Mouse (Mus musculus) erythroblast, embryonic 14.5 days (primary cell): ENCODE measurements around the gene Yap1. TPM values are rescaled to one million over a fixed set of nuclear protein-coding genes. Genes with fewer than 3 reads are reported as not detected.

Source experiments
- H3K27me3 ChIP-seq: 2 replicates; pipeline ENCODE4 v1.6.1; 2012; ENCODE audit warnings: inconsistent platforms; ENCODE audit not compliant: control insufficient read depth
- H3K36me3 ChIP-seq: 2 replicates; pipeline ENCODE4 v1.6.1; 2012; ENCODE audit warnings: mild to moderate bottlenecking, inconsistent platforms; ENCODE audit not compliant: control insufficient read depth
- H3K4me1 ChIP-seq: 2 replicates; pipeline ENCODE4 v1.6.1; 2012; ENCODE audit warnings: inconsistent platforms; ENCODE audit not compliant: control insufficient read depth
- H3K4me3 ChIP-seq: replicated peaks from 2 replicates; pipeline ENCODE3; 2012; ENCODE audit warnings: moderate library complexity, mild to moderate bottlenecking, inconsistent platforms
- H3K9me3 ChIP-seq: 2 replicates; pipeline ENCODE4 v1.6.1; 2012; ENCODE audit warnings: low read length, inconsistent platforms, mixed read lengths; ENCODE audit not compliant: control insufficient read depth
- GATA1 ChIP-seq: IDR thresholded peaks from 2 replicates; pipeline ENCODE4 v1.6.1; 2012; ENCODE audit warnings: low read length, inconsistent platforms, mixed read lengths
- TAL1 ChIP-seq: IDR thresholded peaks from 3 replicates; pipeline ENCODE4 v1.6.1; 2012; ENCODE audit warnings: low read length, inconsistent platforms, mixed read lengths
- polyA plus RNA-seq: library from polyadenylated mRNA; stranded (reverse); fragments of >175 nt; gene quantifications from 2 replicates; pipeline ENCODE4 v1.2.3, GENCODE M21; 2012

The Yap1 gene
- polyA plus RNA-seq, 1 experiment, result not detected

DNA sequence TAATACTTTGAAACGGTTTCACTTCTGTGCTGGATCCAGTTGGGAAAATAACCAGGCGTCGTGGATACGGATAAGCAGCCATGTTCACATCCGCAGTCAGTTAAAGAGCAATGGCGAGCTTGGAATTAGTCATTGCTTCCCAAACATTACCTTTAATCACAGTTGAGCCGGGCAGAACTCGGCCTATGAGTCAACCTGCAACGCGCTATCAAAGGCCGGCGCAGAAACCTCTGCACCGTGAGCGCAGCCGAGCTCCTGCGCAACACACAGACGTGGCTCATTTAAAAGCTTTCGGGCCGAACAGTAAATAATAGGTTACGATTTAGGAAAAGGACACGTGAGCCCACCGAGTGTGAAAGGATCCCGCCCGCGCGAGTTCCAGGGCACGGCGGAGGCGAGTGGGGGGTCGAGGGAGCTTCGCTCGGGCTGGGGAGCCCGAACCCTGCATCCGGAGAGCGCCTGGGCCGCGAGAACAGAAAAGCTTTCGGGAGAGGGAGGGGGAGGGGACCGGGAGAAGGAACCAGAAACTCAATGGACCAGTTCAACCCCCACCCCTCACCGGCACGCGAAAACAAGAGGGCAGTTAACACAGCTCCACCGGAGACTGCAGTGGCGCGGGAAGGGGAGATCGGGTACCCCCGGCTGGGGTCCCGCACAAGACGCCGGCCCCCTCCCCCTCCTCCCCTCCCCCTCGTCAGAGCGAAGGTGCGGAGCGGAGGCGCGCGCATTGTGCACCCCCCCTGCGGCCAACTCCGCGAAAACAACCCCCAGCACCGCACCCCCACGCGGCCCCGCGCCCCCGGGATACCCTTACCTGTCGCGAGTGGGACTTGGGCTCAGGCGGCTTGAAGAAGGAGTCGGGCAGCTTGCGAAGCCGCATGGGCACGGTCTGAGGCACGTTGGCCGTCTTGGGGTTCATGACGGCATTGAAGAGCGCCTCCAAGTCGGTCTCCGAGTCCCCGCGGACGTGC, 810 bp downstream of the Yap1 start:
- TF ChIP-seq TAL1 (no peak), GATA1 (no peak)
- H3K36me3 ChIP-seq, result no peaks in the 10 kb centered on the region
- 0 out of 2 replicates have a peak, but pooled peaks cover 1% of the 10 kb centered on the region for H3K4me1 ChIP-seq
- H3K27me3 ChIP-seq, result peaks cover 80% of the 10 kb centered on the region
- peak overlapping the region; percentile 56 for H3K4me3 ChIP-seq
- no peaks in the 10 kb centered on the region; the same call in 1 of the 2 replicates for H3K9me3 ChIP-seq

- Histone ChIP-seq H3K27me3 (peaks cover 77% of the 10 kb centered on the region), H3K4me3 (peak overlapping the region; percentile 56), H3K36me3 (no peaks in the 10 kb centered on the region), H3K4me1 (0 out of 2 replicates have a peak, but pooled peaks cover 1% of the 10 kb centered on the region), H3K9me3 (no peaks in the 10 kb centered on the region; the same call in 1 of the 2 replicates)
- TF ChIP-seq TAL1, result no peak
- no peak for TF ChIP-seq GATA1
Observed at GRCm38 (mm10) chr9:8002806-8003205, 1.6 kb downstream of the Yap1 start.

GRCm38 (mm10) chr9:8001352-8001751, 3.0 kb downstream of the Yap1 start:
- TF ChIP-seq TAL1 (no peak), GATA1 (no peak)
- Histone ChIP-seq H3K36me3 (no peaks in the 10 kb centered on the region), H3K4me3 (no peak overlapping the region), H3K4me1 (0 out of 2 replicates have a peak, but pooled peaks cover 1% of the 10 kb centered on the region), H3K27me3 (peaks cover 65% of the 10 kb centered on the region), H3K9me3 (no peaks in the 10 kb centered on the region; the same call in 1 of the 2 replicates)

DNA sequence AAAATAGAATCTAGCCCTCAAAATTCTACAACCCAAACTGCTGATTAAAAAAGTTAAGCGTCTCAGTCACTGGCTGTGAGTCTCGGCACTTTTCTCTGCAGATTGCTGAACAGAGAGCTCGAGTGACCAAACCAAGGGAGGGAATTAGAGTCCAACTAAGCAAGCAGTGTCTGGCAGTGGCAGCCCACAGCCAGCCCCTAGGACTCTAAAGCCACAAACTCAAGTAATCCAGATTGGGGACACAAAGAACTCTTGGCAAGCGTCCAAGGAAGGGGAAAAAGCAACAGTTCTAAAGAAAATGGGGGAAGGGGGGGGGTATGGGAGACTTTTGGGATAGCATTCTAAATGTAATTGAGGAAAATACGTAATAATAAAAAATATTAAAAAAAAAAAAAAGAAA, 10.1 kb downstream of the Yap1 start:
- Histone ChIP-seq H3K4me3 (no peak overlapping the region), H3K27me3 (peaks cover 3% of the 10 kb centered on the region; the same call in 1 of the 2 replicates), H3K4me1 (no peaks in the 10 kb centered on the region), H3K36me3 (no peaks in the 10 kb centered on the region), H3K9me3 (no peaks in the 10 kb centered on the region)
- no peak for TF ChIP-seq GATA1
- TF ChIP-seq TAL1, result no peak

DNA sequence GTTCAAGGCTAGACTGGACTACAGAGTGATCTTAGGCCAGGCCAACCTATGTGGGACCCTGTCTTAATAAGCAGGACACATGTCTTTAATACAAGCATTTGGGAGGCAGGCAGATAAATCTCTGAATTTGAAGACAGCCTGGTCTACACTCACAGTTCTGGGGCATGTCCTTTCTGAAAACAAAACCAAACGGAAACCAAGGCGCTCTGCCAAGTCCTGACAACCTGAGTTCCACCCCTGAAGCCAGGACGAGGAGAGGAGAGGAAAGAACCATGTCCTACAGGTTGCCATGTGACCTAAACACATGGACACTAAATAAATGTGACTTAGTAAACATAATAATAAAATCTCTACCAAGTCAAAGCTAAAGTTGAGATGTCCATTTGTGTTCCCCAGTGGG, 11.7 kb downstream of the Yap1 start:
- TF ChIP-seq TAL1, result no peak
- no peak for TF ChIP-seq GATA1

GRCm38 (mm10) chr9:7990897-7991296, 13.5 kb downstream of the Yap1 start:
- no peak overlapping the region for H3K4me3 ChIP-seq
- TF ChIP-seq GATA1 (no peak), TAL1 (no peak)
- H3K27me3 ChIP-seq, result peaks cover 5% of the 10 kb centered on the region; the same call in 1 of the 2 replicates
- H3K9me3 ChIP-seq, result no peaks in the 10 kb centered on the region
- H3K4me1 ChIP-seq, result no peaks in the 10 kb centered on the region
- no peaks in the 10 kb centered on the region for H3K36me3 ChIP-seq

More for the DNA sequence above, 11.7 kb downstream of the Yap1 start:
- Histone ChIP-seq H3K4me1 (no peaks in the 10 kb centered on the region), H3K36me3 (no peaks in the 10 kb centered on the region), H3K27me3 (peaks cover 3% of the 10 kb centered on the region; the same call in 1 of the 2 replicates), H3K4me3 (no peak overlapping the region), H3K9me3 (no peaks in the 10 kb centered on the region)

- no peaks in the 10 kb centered on the region for H3K9me3 ChIP-seq
Observed at GRCm38 (mm10) chr9:7987119-7987518, 17.3 kb downstream of the Yap1 start.

GRCm38 (mm10) chr9:7984287-7984686, 20.1 kb downstream of the Yap1 start:
- no peaks in the 10 kb centered on the region for H3K36me3 ChIP-seq
- H3K9me3 ChIP-seq, result no peaks in the 10 kb centered on the region
- TF ChIP-seq GATA1, result no peak
- no peak for TF ChIP-seq TAL1
- H3K4me3 ChIP-seq, result no peak overlapping the region
- H3K27me3 ChIP-seq, result peaks cover 2% of the 10 kb centered on the region; the same call in 1 of the 2 replicates
- no peaks in the 10 kb centered on the region for H3K4me1 ChIP-seq

More at GRCm38 (mm10) chr9:7987119-7987518, 17.3 kb downstream of the Yap1 start:
- Histone ChIP-seq H3K36me3 (no peaks in the 10 kb centered on the region), H3K27me3 (peaks cover 5% of the 10 kb centered on the region; the same call in 1 of the 2 replicates), H3K4me1 (no peaks in the 10 kb centered on the region), H3K4me3 (no peak overlapping the region)
- TF ChIP-seq GATA1 (no peak), TAL1 (no peak)

GRCm38 (mm10) chr9:7983665-7984064, 20.7 kb downstream of the Yap1 start:
- H3K4me1 ChIP-seq, result no peaks in the 10 kb centered on the region
- H3K4me3 ChIP-seq, result no peak overlapping the region
- peaks cover 2% of the 10 kb centered on the region; the same call in 1 of the 2 replicates for H3K27me3 ChIP-seq
- no peak for TF ChIP-seq GATA1
- TF ChIP-seq TAL1, result no peak
- H3K9me3 ChIP-seq, result no peaks in the 10 kb centered on the region
- H3K36me3 ChIP-seq, result no peaks in the 10 kb centered on the region
